Mouse (Mus musculus) heart, adult 18-20 months (tissue): ENCODE results near the gene Mob2. TPM values are rescaled to one million over a fixed set of nuclear protein-coding genes. Genes with fewer than 3 reads are reported as not detected.

Source experiments
- DNase-seq, 2 experiments: peaks; one replicate each; pipeline ENCODE4 v3.0.0; 2021 to 2022; ENCODE audit warnings: mixed read lengths in 1 of 2
- microRNA-seq, 2 experiments: library from miRNA; unstranded; fragments of <30 nt; microRNA quantifications; one replicate each; pipeline ENCODE4 v1.2.0; 2022
- total RNA-seq, 2 experiments: library from RNA; stranded (reverse); gene quantifications; 2 replicates each; pipeline ENCODE4 v1.2.3; 2021

Gene Mob2
- total RNA-seq, 2 experiments from 2014 or later = 45.7 to 51.1 TPM

- no peak for DNase-seq
Measured at GRCm38 (mm10) chr7:142025196-142025595, 35.7 kb downstream of the Mob2 start.

GRCm38 (mm10) chr7:142020827-142021226 is 40.0 kb downstream of the Mob2 start:
- DNase-seq = peak in 1 of 2 experiments; percentile 32

GRCm38 (mm10) chr7:142019699-142020098 is 41.2 kb downstream of the Mob2 start:
- no peak for DNase-seq

- peak; percentile 42 to 72 for DNase-seq
Measured at GRCm38 (mm10) chr7:142016562-142016961, 44.3 kb downstream of the Mob2 start.

- DNase-seq = no peak
Measured at GRCm38 (mm10) chr7:142001597-142002340, 59.1 kb downstream of the Mob2 start.

GRCm38 (mm10) chr7:142000661-142001060 is 60.2 kb downstream of the Mob2 start:
- no peak for DNase-seq

GRCm38 (mm10) chr7:141994121-141994520 is 66.7 kb downstream of the Mob2 start:
- DNase-seq = no peak

- no peak for DNase-seq
Measured at GRCm38 (mm10) chr7:141991183-141991582, 69.7 kb downstream of the Mob2 start.

- no peak for DNase-seq
Measured at GRCm38 (mm10) chr7:141988314-141988806, 72.5 kb downstream of the Mob2 start.

GRCm38 (mm10) chr7:141981237-141981636 is 79.6 kb downstream of the Mob2 start:
- no peak for DNase-seq

- DNase-seq = no peak
Measured at GRCm38 (mm10) chr7:141979247-141979646, 81.6 kb downstream of the Mob2 start.

- no peak for DNase-seq
Measured at GRCm38 (mm10) chr7:141978003-141978402, 82.9 kb downstream of the Mob2 start.

- DNase-seq = no peak
Measured at GRCm38 (mm10) chr7:141972831-141973619, 87.8 kb downstream of the Mob2 start.

GRCm38 (mm10) chr7:141966281-141966680 is 94.6 kb downstream of the Mob2 start:
- DNase-seq = no peak

- no peak for DNase-seq
Measured at GRCm38 (mm10) chr7:141962521-141962920, 98.3 kb downstream of the Mob2 start.

GRCm38 (mm10) chr7:141961491-141961890 is 99.4 kb downstream of the Mob2 start:
- peak in 1 of 2 experiments; percentile 10 for DNase-seq

GRCm38 (mm10) chr7:141960926-141961325 is 99.9 kb downstream of the Mob2 start:
- no peak for DNase-seq

GRCm38 (mm10) chr7:141959133-141959532 is 101.7 kb downstream of the Mob2 start:
- peak in 1 of 2 experiments; percentile 9 for DNase-seq

Small RNAs within 50 kb of the gene (microRNA-seq; reads per million reads assigned to microRNA genes)
- 0 reads per million in 2 experiments for gene Mir3104

Other genes starting within 250 kb of the Mob2 start
- gene Muc5b, start 222.0 kb downstream of the Mob2 start, total RNA-seq = 1 to 10 TPM in 1 of 2 experiments, not detected in 1; 1.6 TPM
- gene Tollip, start 142.6 kb downstream of the Mob2 start, total RNA-seq = 10 to 100 TPM; 50.9 to 54.4 TPM
- gene Brsk2, start 111.3 kb downstream of the Mob2 start, total RNA-seq = under 1 TPM; 0.15 to 0.39 TPM
- 10 to 100 TPM; 30.7 to 36.6 TPM for gene Dusp8, start 34.8 kb upstream of the Mob2 start, total RNA-seq
- not detected for gene Gm45618, start 59.7 kb upstream of the Mob2 start, total RNA-seq
- gene Gm39115, start 75.0 kb upstream of the Mob2 start, total RNA-seq = not detected
- not detected for gene Gm45337, start 83.5 kb upstream of the Mob2 start, total RNA-seq
- not detected for gene Gm29735, start 96.0 kb upstream of the Mob2 start, total RNA-seq
- not detected for gene Gm4553, start 104.7 kb upstream of the Mob2 start, total RNA-seq
- not detected for gene Krtap5-2, start 114.9 kb upstream of the Mob2 start, total RNA-seq
- gene Gm10153, start 129.3 kb upstream of the Mob2 start, total RNA-seq = not detected
- not detected for gene Krtap5-3, start 140.3 kb upstream of the Mob2 start, total RNA-seq
- not detected for gene Gm7579, start 150.8 kb upstream of the Mob2 start, total RNA-seq
- gene Krtap5-5, start 168.9 kb upstream of the Mob2 start, total RNA-seq = not detected
- not detected for gene Gm40460, start 180.0 kb upstream of the Mob2 start, total RNA-seq
- not detected for gene Gm2431, start 197.3 kb upstream of the Mob2 start, total RNA-seq
- gene Gm4559, start 213.3 kb upstream of the Mob2 start, total RNA-seq = not detected
- gene Krtap5-1, start 236.1 kb upstream of the Mob2 start, total RNA-seq = not detected
- gene Krtap5-4, start 242.5 kb upstream of the Mob2 start, total RNA-seq = not detected